Mouse (Mus musculus) Muller cell, postnatal 12 days (primary cell): ENCODE measurements at regions not wholly inside any gene's neighbourhood (a gene's known extent, or its start where the extent isn't known, plus 50 kb on each side); places are given as distances from the start of the nearest gene placed in this dataset.

Experiments used
- DNase-seq: peaks from one replicate; pipeline ENCODE4 v3.0.0-alpha.2; 2015; ENCODE audit errors: inconsistent ontology term

DNA sequence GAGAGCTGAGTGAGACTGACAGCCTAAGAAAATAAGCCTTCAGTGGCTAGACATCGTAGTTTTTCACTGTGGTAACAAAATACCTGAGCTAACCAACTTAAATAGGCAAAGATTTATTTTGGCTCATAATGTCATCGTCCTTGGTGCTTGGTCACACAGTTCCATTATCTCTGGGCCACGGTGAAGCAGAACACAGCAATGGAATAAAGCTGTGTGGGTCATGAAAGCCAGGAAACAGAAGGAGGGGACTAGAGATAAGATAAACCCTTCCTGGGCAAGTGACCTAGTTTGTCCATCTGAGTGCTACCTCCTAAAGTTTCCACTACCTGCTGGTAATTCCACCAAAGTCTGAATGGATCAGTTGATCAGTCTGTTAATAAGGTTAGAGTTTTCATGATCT is 134.8 kb upstream of the Gm5129 start:
- no peak for DNase-seq

- peak; percentile 49 for DNase-seq
These were observed 137.5 kb upstream of the Il6 start for GRCm38 (mm10) chr5:29875451-29875850.

DNA sequence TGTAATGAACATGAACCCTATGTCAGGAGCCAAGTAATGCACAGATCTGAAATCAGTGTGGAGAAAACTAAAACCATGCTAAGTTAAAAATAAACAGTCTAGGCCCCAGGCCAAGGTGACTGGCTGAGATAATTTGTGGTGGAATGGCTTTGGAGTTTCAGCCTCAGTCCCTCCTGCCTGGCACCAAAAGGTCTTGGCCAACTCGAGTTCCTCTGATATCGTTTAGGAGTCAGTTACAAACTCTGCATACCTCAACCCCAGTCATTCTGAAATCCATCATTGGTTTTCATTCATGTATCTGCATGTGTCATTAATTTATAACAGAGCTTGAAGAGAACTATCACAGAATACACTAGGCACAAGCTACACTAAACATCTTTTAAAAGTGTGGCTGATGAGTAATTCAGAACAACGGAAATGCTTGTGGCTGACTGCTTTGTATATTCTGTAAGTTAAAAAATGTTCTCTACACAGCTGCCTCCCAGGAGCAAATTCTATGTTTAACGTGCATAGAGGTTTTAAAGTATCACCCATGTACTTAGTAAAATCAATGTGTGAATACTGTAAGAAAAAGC is 125.6 kb upstream of the Il6 start:
- DNase-seq = peak; percentile 79

GRCm38 (mm10) chr5:29892344-29892743 is 120.6 kb upstream of the Il6 start:
- DNase-seq = no peak

- no peak for DNase-seq
These were observed 120.1 kb upstream of the Il6 start for GRCm38 (mm10) chr5:29892861-29893260.

- no peak for DNase-seq
These were observed 119.1 kb upstream of the Il6 start for GRCm38 (mm10) chr5:29893829-29894228.

DNA sequence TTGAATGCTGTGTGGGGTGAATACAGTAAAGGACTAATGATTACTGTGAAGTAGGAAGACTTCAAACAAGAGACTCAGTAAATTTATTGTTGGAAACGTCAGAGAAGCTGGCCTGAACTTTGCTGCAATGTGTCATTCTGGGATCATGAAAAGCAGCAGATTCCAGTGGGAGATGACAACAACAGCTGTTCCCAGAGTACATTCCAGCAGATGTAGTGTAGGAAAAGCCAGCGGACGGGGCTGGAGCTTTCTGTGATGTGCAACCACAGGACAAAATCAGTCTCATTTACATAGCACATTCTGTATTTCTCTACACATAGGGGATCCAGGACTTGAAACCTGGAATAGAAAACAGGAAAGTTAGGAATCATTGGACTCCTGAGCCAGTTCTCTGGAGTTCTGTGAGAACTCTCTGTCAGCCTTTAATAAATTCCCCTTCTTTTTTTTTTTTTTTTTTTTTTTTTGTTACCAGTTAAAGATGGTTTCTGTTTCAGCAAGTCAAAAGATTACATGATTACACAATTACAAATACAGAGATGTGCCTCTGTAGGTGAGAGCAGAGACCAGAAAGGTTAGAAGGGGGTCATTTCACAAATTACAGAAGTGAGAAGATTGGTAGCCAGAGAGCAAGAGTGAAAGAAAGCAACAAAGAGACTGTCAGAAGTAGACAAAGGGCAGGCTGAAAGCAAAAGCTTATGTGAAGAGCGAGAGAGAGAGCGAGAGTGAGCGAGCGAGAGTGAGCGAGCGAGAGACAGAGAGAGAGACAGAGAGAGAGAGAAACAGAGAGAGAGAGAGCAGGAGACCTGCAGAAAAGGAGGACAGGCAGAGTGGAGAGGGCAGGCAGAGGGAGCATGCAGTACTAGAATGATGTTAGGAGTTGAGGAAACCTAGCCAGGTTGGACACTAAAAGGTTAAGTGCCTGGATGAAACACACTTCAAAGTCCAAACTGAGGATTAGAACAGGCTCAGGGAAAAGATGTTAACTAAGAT is 118.0 kb upstream of the Il6 start:
- peak; percentile 65 for DNase-seq

DNA sequence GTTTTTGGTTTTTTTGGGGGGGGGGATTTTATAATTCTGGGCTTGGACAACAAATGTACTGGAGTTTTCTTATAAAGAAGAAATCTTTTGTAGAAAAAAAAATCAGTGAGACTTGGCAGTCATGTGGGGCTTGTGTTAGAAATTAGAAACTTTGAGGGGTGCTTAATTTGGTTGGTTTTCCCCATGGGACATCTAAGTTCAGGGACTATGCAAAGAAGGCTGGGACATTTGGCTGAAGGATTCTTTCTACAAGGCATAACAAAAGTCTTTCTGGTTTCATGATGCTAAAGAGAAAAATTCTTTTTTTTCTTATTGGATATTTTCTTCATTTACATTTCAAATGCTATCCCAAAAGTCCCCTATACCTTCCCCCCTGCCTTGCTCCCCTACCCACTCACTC is 115.3 kb upstream of the Il6 start:
- no peak for DNase-seq

DNA sequence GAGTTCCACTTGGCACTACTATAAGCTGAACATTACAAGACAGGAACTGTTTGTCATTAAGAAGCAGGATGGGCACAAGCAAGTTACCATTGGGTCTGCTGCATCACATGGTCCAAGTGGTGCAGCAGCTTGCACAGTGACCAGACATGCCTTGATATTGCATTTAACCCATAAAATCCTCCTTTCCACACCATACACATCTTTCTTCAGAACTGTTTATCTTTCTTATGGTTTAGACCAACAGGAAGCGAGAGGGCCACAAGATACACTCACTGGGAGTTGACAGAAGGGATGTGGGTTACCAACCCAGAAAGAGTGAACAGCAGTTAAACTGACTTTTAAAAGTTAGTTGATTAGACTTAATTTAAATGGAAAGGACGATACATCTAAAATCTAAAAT is 111.2 kb upstream of the Il6 start:
- DNase-seq = no peak

- no peak for DNase-seq
These were observed 92.6 kb upstream of the Il6 start for GRCm38 (mm10) chr5:29920295-29920694.

DNA sequence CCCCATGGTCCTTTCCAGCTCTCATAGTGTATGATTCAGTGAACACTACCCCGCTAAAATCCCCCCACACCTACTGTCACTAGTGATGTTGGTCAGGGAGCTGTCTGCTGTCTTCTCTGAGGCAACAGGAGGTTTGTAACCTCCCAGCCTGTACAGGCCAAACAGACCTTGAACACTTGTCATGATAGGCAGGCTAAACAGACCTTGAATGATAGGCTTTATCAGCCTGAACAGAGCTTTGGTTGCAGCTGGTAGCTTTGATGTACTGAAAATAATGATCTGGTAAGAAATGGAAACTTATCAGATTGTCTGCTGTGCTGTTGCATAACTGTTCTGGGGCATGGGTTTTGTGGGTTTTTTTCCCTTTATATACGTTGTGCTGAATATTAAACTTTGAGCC is 87.4 kb upstream of the Il6 start:
- DNase-seq = no peak

GRCm38 (mm10) chr5:29927594-29927993 is 85.3 kb upstream of the Il6 start:
- no peak for DNase-seq

GRCm38 (mm10) chr5:29929381-29929780 is 83.5 kb upstream of the Il6 start:
- DNase-seq = no peak

GRCm38 (mm10) chr5:29947225-29947624 is 65.7 kb upstream of the Il6 start:
- DNase-seq = no peak

GRCm38 (mm10) chr5:29948161-29948560 is 64.8 kb upstream of the Il6 start:
- DNase-seq = no peak

- DNase-seq = no peak
These were observed 62.3 kb upstream of the Il6 start for GRCm38 (mm10) chr5:29950456-29951170.

GRCm38 (mm10) chr5:29951381-29952350 is 61.2 kb upstream of the Il6 start:
- peak; percentile 81 for DNase-seq
